Mouse (Mus musculus) inflammation-experienced regulatory T-cells (primary cell): ENCODE results near the gene Wdr72. TPM values are rescaled to one million over a fixed set of nuclear protein-coding genes. Genes with fewer than 3 reads are reported as not detected.

ENCODE experiments used
- polyA plus RNA-seq, 2 experiments: library from polyadenylated mRNA; unstranded; fragments of 100-300 nt; shearing (Covaris generic); gene quantifications; one replicate each; pipeline ENCODE4 v1.2.1; 2017

The Wdr72 gene
- polyA plus RNA-seq = 1 to 10 TPM in 1 of 2 experiments, under 1 TPM in 1; 0.34 to 3.6 TPM

DNA sequence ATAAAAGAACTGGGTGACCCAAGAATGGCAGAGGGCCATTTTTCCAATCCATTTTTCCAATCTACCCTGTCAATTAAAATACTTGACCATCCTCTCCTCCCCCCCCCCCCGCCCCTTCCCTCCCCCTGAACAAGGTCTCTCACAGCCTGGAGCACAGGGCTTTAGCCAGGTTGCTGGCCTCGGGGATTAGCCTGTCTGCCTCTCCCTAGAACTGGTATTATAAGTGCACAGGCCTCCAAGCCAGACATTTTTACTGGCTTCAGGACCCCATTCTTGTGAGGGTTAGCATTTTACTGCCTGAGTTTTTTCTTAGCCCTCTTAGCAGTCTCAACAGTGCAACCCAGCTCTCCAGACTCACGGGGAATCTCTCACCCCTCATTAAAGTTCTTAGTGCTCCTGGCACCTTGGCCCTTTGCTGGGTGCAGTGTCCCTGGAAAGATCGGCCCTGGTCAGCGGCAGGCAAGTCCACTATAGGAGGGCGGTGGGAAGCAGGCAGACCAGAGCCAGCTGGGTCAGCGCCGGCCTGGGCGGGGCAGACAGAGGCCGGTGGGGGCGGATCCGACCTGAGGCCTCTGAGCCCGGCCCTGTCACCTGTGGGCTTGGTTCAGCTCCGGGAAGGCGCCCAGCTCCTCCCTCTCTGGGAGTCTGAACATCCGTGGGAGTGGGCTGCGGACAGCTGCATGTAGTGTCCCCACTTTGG is at the start of gene Wdr72:
Gene Wdr72 (plus strand): TSS at position 596 of the 700 bp plus-strand sequence.

Other genes with a start within 250 kb of the Wdr72 start
- gene Unc13c, start 141.4 kb upstream of the Wdr72 start, polyA plus RNA-seq = under 1 TPM; 0.01 to 0.48 TPM